Mouse (Mus musculus) lung, postnatal 0 days (tissue): ENCODE results near the gene Klhdc4.

Experiments
- CTCF ChIP-seq: IDR thresholded peaks from 2 replicates; pipeline ENCODE4 v1.5.1; 2016; ENCODE audit warnings: antibody characterized with exemption, mild to moderate bottlenecking
- EP300 ChIP-seq: IDR thresholded peaks from 2 replicates; pipeline ENCODE4 v1.6.1; 2016; ENCODE audit warnings: antibody characterized with exemption, mild to moderate bottlenecking, control low read depth

DNA sequence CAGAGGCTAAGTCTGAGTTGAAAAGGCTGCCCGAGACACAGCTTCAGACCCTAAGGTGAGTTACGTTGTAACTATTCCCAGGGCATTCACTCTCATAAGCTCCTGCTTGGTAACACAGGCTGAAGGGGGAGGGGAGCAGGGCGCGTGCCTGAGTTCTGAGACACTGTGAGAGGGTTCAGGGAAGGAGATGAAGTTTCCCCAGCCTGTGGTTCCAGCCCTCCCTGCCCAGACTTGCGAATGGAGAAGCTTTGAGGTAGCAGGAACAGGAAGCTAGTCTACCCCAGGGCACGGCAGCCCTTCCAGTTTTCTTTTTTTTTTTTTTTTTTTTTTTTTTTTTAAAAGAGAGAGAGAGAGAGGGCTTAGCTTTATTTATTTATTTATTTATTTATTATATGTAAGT lies 31.9 kb upstream of the Klhdc4 start:
- TF ChIP-seq EP300 (no peak), CTCF (no peak)
